Mouse (Mus musculus): ENCODE results near the gene Grn.

Gene Grn

GRCm38 (mm10) chr11:102469648-102470357, 39.7 kb downstream of the Grn start, which contains the start of gene Itga2b:
TSS of gene Itga2b (minus strand) at chr11:102470122.
- DNase-seq (ENCODE audit: extremely low read depth, low read depth) = peak; percentile 93

GRCm38 (mm10) chr11:102475027-102475426, 44.9 kb downstream of the Grn start:
- peak; percentile 45 for DNase-seq (ENCODE audit: extremely low read depth, low read depth)

- peak; percentile 50 for DNase-seq (ENCODE audit: extremely low read depth, low read depth)
These were observed 48.6 kb downstream of the Grn start for GRCm38 (mm10) chr11:102478671-102479070.

- no peak for DNase-seq (ENCODE audit: extremely low read depth, low read depth)
These were observed 49.5 kb downstream of the Grn start for GRCm38 (mm10) chr11:102479581-102479980.

- DNase-seq (ENCODE audit: extremely low read depth, low read depth) = no peak
These were observed 50.0 kb downstream of the Grn start for GRCm38 (mm10) chr11:102480111-102480510.

- DNase-seq (ENCODE audit: extremely low read depth, low read depth) = no peak
These were observed 50.8 kb downstream of the Grn start for GRCm38 (mm10) chr11:102480897-102481296.

GRCm38 (mm10) chr11:102481779-102482178, 51.7 kb downstream of the Grn start:
- no peak for DNase-seq (ENCODE audit: extremely low read depth, low read depth)

Data from MEL-GATA-1-ER (cell line).